Mouse (Mus musculus) large intestine, adult 2 months (tissue): ENCODE measurements around the gene Sav1. TPM values are rescaled to one million over a fixed set of nuclear protein-coding genes. Genes with fewer than 3 reads are reported as not detected.

Experiments used
- DNase-seq: peaks from one replicate; pipeline ENCODE4 v3.0.0-alpha.2; 2012; ENCODE audit warnings: low read depth, low spot score
- WGBS: fragments of 180-500 bp; shearing (Covaris S2); methylation state at CpG from one replicate; pipeline ENCODE4 v1.1.7; 2018; 5-methylcytosine and 5-hydroxymethylcytosine counted together
- polyA plus RNA-seq: library from polyadenylated mRNA; depleted of rRNA; stranded (reverse); fragments of >200 nt; gene quantifications from 2 replicates; pipeline ENCODE4 v1.2.3, GENCODE M21; 2012; rRNA removed

Gene Sav1
- polyA plus RNA-seq, 1 experiment = 13.9 TPM

GRCm38 (mm10) chr12:69963141-69963540 is 23.7 kb downstream of the Sav1 start:
- no peak for DNase-seq
- 83% methylated on average over 6 of the region's 6 CpGs for WGBS

GRCm38 (mm10) chr12:69962468-69962867 is 24.3 kb downstream of the Sav1 start:
- DNase-seq = no peak
- 51% methylated on average over 4 of the region's 4 CpGs for WGBS

GRCm38 (mm10) chr12:69957378-69957777 is 29.4 kb downstream of the Sav1 start:
- 69% methylated on average over 2 of the region's 2 CpGs for WGBS
- no peak for DNase-seq

- DNase-seq = no peak
- 77% methylated on average over 3 of the region's 3 CpGs for WGBS
These were observed 39.3 kb downstream of the Sav1 start for GRCm38 (mm10) chr12:69947502-69947901.

GRCm38 (mm10) chr12:69945861-69946260 is 40.9 kb downstream of the Sav1 start:
- no peak for DNase-seq
- 95% methylated on average over 5 of the region's 5 CpGs for WGBS

- 24% methylated on average over 1 of the region's 1 CpGs for WGBS
- no peak for DNase-seq
These were observed 45.0 kb downstream of the Sav1 start for GRCm38 (mm10) chr12:69941655-69942329.

- WGBS = 84% methylated on average over 2 of the region's 2 CpGs
- no peak for DNase-seq
These were observed 47.5 kb downstream of the Sav1 start for GRCm38 (mm10) chr12:69939291-69939690.

- DNase-seq = no peak
- 86% methylated on average over 5 of the region's 5 CpGs for WGBS
These were observed 49.1 kb downstream of the Sav1 start for GRCm38 (mm10) chr12:69937731-69938130.

GRCm38 (mm10) chr12:69926716-69927115 is 60.1 kb downstream of the Sav1 start:
- WGBS = 66% methylated on average over 7 of the region's 7 CpGs
- no peak for DNase-seq

- no peak for DNase-seq
- WGBS = 14% methylated on average over 5 of the region's 5 CpGs
These were observed 62.8 kb downstream of the Sav1 start for GRCm38 (mm10) chr12:69924012-69924411.

- 36% methylated on average over 3 of the region's 3 CpGs for WGBS
- no peak for DNase-seq
These were observed 63.2 kb downstream of the Sav1 start for GRCm38 (mm10) chr12:69923603-69924002.

GRCm38 (mm10) chr12:69923128-69923527 is 63.7 kb downstream of the Sav1 start:
- 80% methylated on average over 3 of the region's 3 CpGs for WGBS
- DNase-seq = no peak

- 36% methylated on average over 1 of the region's 1 CpGs for WGBS
- no peak for DNase-seq
These were observed 64.7 kb downstream of the Sav1 start for GRCm38 (mm10) chr12:69922099-69922498.

- no peak for DNase-seq
- WGBS = 69% methylated on average over 2 of the region's 2 CpGs
These were observed 68.9 kb downstream of the Sav1 start for GRCm38 (mm10) chr12:69917870-69918269.

Other genes with a start within 250 kb of the Sav1 start
- 0.88 and 1.2 TPM in 2 replicates for gene Cdkl1, start 195.7 kb downstream of the Sav1 start, polyA plus RNA-seq
- 0.67 and 1.2 TPM in 2 replicates for gene Atl1, start 94.4 kb downstream of the Sav1 start, polyA plus RNA-seq
- 2.0 and 2.4 TPM in 2 replicates for gene Map4k5, start 93.8 kb downstream of the Sav1 start, polyA plus RNA-seq
- gene Nin, start 126.7 kb upstream of the Sav1 start, polyA plus RNA-seq = 2.1 and 4.2 TPM in 2 replicates
- gene Abhd12b, start 167.1 kb upstream of the Sav1 start, polyA plus RNA-seq = not detected in 2 replicates
- gene Pygl, start 244.5 kb upstream of the Sav1 start, polyA plus RNA-seq = 2.5 and 6.0 TPM in 2 replicates